Mouse (Mus musculus) MEL (cell line): ENCODE measurements at regions not wholly inside any gene's neighbourhood (a gene's known extent, or its start where the extent isn't known, plus 50 kb on each side); places are given as distances from the start of the nearest gene placed in this dataset.

Source experiments
- BHLHE40 ChIP-seq: IDR thresholded peaks from 2 replicates; pipeline ENCODE4 v1.6.1; 2012; ENCODE audit warnings: low read depth, mild to moderate bottlenecking, inconsistent platforms, low read length, improper control_type of control experiment, borderline replicate concordance
- CTCF ChIP-seq, 3 experiments: IDR thresholded peaks in 2 of 3; conservative IDR thresholded peaks in 1 of 3; 2 replicates each; pipeline ENCODE4 v1.5.1; 2011 to 2012; ENCODE audit warnings: low read length in 3 of 3, low read depth in 2 of 3, mild to moderate bottlenecking in 2 of 3, improper control_type of control experiment in 1 of 3, inconsistent platforms in 1 of 3, mixed read lengths in 1 of 3, moderate library complexity in 1 of 3; ENCODE audit not compliant: control insufficient read depth in 1 of 3, insufficient read depth in 1 of 3, poor library complexity in 1 of 3, severe bottlenecking in 1 of 3
- EP300 ChIP-seq, 2 experiments: IDR thresholded peaks; 2 replicates each; pipeline ENCODE4 v1.6.1; 2011; ENCODE audit warnings: improper control_type of control experiment in 2 of 2, low read length in 2 of 2, low read depth in 1 of 2, mild to moderate bottlenecking in 1 of 2
- GABPA ChIP-seq: IDR thresholded peaks from 2 replicates; pipeline ENCODE4 v1.6.1; 2012; ENCODE audit warnings: low read depth, mild to moderate bottlenecking, inconsistent platforms, low read length, improper control_type of control experiment, moderate library complexity
- MAFK ChIP-seq: IDR thresholded peaks from 2 replicates; pipeline ENCODE4 v1.6.1; 2011; ENCODE audit warnings: low read depth, mild to moderate bottlenecking, low read length, improper control_type of control experiment, borderline replicate concordance
- MYB ChIP-seq: IDR thresholded peaks from 2 replicates; pipeline ENCODE4 v1.6.1; 2011; ENCODE audit warnings: mild to moderate bottlenecking, low read depth, low read length, improper control_type of control experiment
- POLR2A ChIP-seq, 2 experiments: IDR thresholded peaks; 2 replicates each; pipeline ENCODE4 v1.6.1; 2011 to 2012; ENCODE audit warnings: low read length in 2 of 2, mild to moderate bottlenecking in 2 of 2, control low read depth in 1 of 2, improper control_type of control experiment in 1 of 2, low read depth in 1 of 2, moderate library complexity in 1 of 2; ENCODE audit not compliant: control insufficient read depth in 1 of 2, insufficient read depth in 1 of 2, poor library complexity in 1 of 2
- TCF12 ChIP-seq: IDR thresholded peaks from 2 replicates; pipeline ENCODE4 v1.6.1; 2014; ENCODE audit warnings: low read depth, mild to moderate bottlenecking, inconsistent platforms, low read length, improper control_type of control experiment, moderate library complexity
- ZNF384 ChIP-seq: IDR thresholded peaks from 2 replicates; pipeline ENCODE4 v1.6.1; 2012; ENCODE audit warnings: low read depth, mild to moderate bottlenecking, inconsistent platforms, low read length, improper control_type of control experiment

DNA sequence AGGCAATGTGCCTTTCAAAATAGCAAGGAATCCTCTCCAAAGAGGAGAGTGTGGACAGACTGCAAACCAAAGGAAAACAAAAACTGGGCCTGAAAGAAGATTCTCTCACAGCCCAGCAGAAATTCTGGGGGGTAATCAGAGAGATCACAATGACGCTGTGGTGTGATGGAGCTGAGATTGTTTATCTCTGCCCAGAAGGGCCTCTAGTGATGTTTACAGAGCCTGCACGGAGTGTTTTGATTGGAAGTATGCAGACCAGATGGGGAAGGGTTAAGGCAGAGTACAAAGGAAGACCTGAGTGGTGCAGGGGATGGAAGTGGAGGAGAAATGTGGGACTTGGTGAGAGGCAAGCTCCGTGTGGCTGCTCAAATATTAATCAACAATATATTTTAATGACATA, 593.1 kb upstream of the Cdh11 start:
- TF ChIP-seq POLR2A (IDR thresholded peaks at IDR 0.05; ENCODE audit: control insufficient read depth in 1 of 2, insufficient read depth in 1 of 2, low read depth in 1 of 2, low read length in 2 of 2, poor library complexity in 1 of 2) (no peak), EP300 (IDR thresholded peaks at IDR 0.05; ENCODE audit: low read depth in 1 of 2, low read length in 2 of 2) (no peak), CTCF (IDR thresholded peaks at IDR 0.05 in 2 of 3, conservative IDR thresholded peaks at IDR 0.05 in 1 of 3; ENCODE audit: control insufficient read depth in 1 of 3, insufficient read depth in 1 of 3, low read depth in 2 of 3, low read length in 3 of 3, poor library complexity in 1 of 3, severe bottlenecking in 1 of 3) (no peak), MAFK (no peak), TCF12 (no peak), GABPA (no peak), ZNF384 (no peak), MYB (no peak), BHLHE40 (no peak)
